Mouse (Mus musculus) heart, postnatal 0 days (tissue): ENCODE results near the gene Cenpu. TPM values are rescaled to one million over a fixed set of nuclear protein-coding genes. Genes with fewer than 3 reads are reported as not detected.

Source experiments
- ATAC-seq: fragments of 200-750 bp; cut with Nextera tagmentation; 2 replicates; pipeline ENCODE4 v1.8.0; 2017; ENCODE audit warnings: low read depth, moderate number of reproducible peaks, moderate library complexity; ENCODE audit not compliant: insufficient read depth
- DNase-seq: peaks from one replicate; pipeline ENCODE4 v3.0.0-alpha.2; 2016; ENCODE audit warnings: low spot score
- H3K27ac ChIP-seq: fragments of 300-500 bp; sonication (generic); 2 replicates; pipeline ENCODE4 v1.5.1; 2014; ENCODE audit warnings: low read depth, mild to moderate bottlenecking
- H3K27me3 ChIP-seq: fragments of 300-500 bp; sonication (generic); 2 replicates; pipeline ENCODE4 v1.6.1; 2014; ENCODE audit warnings: low read length, mixed read lengths; ENCODE audit not compliant: control insufficient read depth, insufficient read depth
- H3K36me3 ChIP-seq: fragments of 300-500 bp; sonication (generic); replicated peaks from 2 replicates; pipeline ENCODE4 v1.6.1; 2014; ENCODE audit warnings: low read length, mixed read lengths; ENCODE audit not compliant: control insufficient read depth, insufficient read depth
- H3K4me1 ChIP-seq: fragments of 300-500 bp; sonication (generic); 2 replicates; pipeline ENCODE4 v1.6.1; 2014; ENCODE audit warnings: antibody characterized with exemption; ENCODE audit not compliant: control insufficient read depth, insufficient read depth
- H3K4me2 ChIP-seq: fragments of 300-500 bp; sonication (generic); 2 replicates; pipeline ENCODE4 v1.6.1; 2014; ENCODE audit warnings: low read depth, mild to moderate bottlenecking, low read length, moderate library complexity
- H3K4me3 ChIP-seq: fragments of 300-500 bp; sonication (generic); 2 replicates; pipeline ENCODE4 v1.5.1; 2014; ENCODE audit warnings: low read depth, low read length
- H3K9ac ChIP-seq: fragments of 300-500 bp; sonication (generic); replicated peaks from 2 replicates; pipeline ENCODE4 v1.6.1; 2014; ENCODE audit warnings: low read depth, low read length, mixed read lengths
- H3K9me3 ChIP-seq: fragments of 300-500 bp; sonication (generic); replicated peaks from 2 replicates; pipeline ENCODE4 v1.6.1; 2016; ENCODE audit warnings: low read length; ENCODE audit not compliant: control insufficient read depth
- CTCF ChIP-seq: IDR thresholded peaks from 2 replicates; pipeline ENCODE4 v1.5.1; 2016; ENCODE audit warnings: antibody characterized with exemption, control low read depth, low read depth
- EP300 ChIP-seq: IDR thresholded peaks from 2 replicates; pipeline ENCODE4 v1.6.1; 2016; ENCODE audit warnings: antibody characterized with exemption, low read depth
- WGBS: fragments of 180-500 bp; shearing (Covaris S2); extraction: QIAGEN DNeasy Blood & Tissue Kit; methylation state at CpG from one replicate; pipeline ENCODE4 v1.1.7; 2014; 5-methylcytosine and 5-hydroxymethylcytosine counted together
- polyA plus RNA-seq: library from polyadenylated mRNA; unstranded; fragments of >200 nt; fragmentation: Nextera tagmentation; extraction: Ambion mirVana; gene quantifications from 2 replicates; pipeline ENCODE4 v1.2.1, GENCODE M21; 2015
- total RNA-seq: library from RNA; depleted of rRNA; stranded (reverse); fragments of >200 nt; gene quantifications from 2 replicates; pipeline ENCODE4 v1.2.3, GENCODE M21; 2014; ENCODE audit warnings: low replicate concordance

Gene Cenpu
- total and polyA plus RNA-seq, 2 experiments from 2014 or later = 1.1 to 5.3 TPM

- Histone ChIP-seq H3K36me3 (no peaks in the 10 kb centered on the region), H3K4me2 (peak overlapping the region; percentile 85; the same call in 1 of the 2 replicates), H3K9me3 (no peaks in the 10 kb centered on the region), H3K4me3 (no peak overlapping the region), H3K27me3 (no peaks in the 10 kb centered on the region), H3K9ac (no peak overlapping the region), H3K27ac (no peak overlapping the region), H3K4me1 (peaks cover 20% of the 10 kb centered on the region)
- ATAC-seq = no peak
- DNase-seq = no peak
- 63% methylated on average over 8 of the region's 8 CpGs for WGBS
- TF ChIP-seq CTCF (no peak), EP300 (no peak)
Measured at GRCm38 (mm10) chr8:46615936-46616335, 64.1 kb downstream of the Cenpu start.

- peak within 1 kb of the TSS; percentile 82 for H3K27ac ChIP-seq
- H3K36me3 ChIP-seq = no peaks in the 10 kb centered on the region
- H3K4me1 ChIP-seq = peaks cover 20% of the 10 kb centered on the region
- peak within 1 kb of the TSS; percentile 74 for H3K9ac ChIP-seq
- TF ChIP-seq CTCF (no peak), EP300 (no peak)
- peak; percentile 95 for DNase-seq
- H3K9me3 ChIP-seq = no peaks in the 10 kb centered on the region
- no peaks in the 10 kb centered on the region for H3K27me3 ChIP-seq
- peak within 1 kb of the TSS; percentile 85 for H3K4me2 ChIP-seq
- H3K4me3 ChIP-seq = peak within 1 kb of the TSS; percentile 73
- WGBS = under 1% methylated on average over 54 of the region's 54 CpGs
- peak; percentile 97 for ATAC-seq
Measured at GRCm38 (mm10) chr8:46616879-46617689, 65.3 kb downstream of the Cenpu start, which contains the start of the genes Primpol and Casp3. Gene Primpol, minus strand, starts transcription at chr8:46617212. Gene Casp3, plus strand, starts transcription at chr8:46617291.

DNA sequence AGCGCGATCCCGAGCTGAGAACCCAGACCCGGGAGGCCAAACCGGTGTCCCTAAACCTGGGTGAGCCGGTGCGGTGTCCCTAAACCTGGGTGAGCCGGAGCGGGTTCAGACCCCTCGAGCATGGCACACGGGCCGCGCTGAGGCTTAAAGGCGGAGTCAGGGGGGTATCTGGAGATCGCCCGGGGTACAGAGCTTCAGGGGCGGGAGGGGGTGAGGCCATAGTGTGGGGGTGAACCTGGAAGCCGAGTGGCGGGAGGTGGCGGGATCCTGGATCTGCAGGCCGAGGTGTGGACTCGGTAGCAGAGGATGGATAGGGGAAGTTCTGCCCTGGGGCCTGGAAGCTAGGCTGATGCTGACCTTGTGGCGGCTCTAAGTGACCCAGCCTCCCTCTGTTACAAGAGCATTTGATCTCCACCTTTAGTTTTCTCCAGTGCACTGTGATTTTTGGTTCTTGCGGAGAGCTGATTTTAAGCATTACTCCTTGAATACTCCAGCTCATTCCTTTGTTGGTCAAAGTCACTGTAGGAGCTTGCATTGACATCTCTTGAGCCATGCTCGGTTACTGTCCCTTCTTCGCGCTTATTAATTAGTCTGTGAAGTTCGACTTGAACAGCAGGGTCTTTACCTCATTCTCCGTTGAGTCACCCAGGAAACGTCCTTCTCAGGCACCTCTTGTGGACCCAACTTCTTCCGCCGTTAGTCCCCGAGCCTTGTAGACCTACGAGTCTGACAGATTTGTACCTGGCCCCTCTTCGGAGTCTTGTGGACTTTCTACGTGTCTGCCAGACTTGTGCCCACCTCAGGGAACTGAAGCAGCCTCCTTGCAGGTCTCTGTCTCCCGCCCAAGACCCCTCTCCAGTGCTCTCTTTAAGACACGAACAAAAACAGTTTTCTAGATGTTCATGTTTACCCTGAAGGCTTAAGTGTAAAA, 66.1 kb downstream of the Cenpu start:
- no peak for TF ChIP-seq CTCF
- TF ChIP-seq EP300 = no peak
- H3K4me3 ChIP-seq = peak overlapping the region; percentile 73
- under 1% methylated on average over 38 of the region's 38 CpGs for WGBS

GRCm38 (mm10) chr8:46618639-46619320, 67.0 kb downstream of the Cenpu start:
- TF ChIP-seq EP300 (no peak), CTCF (no peak)
- WGBS = 18% methylated on average over 10 of the region's 10 CpGs
- Histone ChIP-seq H3K4me1 (peaks cover 20% of the 10 kb centered on the region), H3K27ac (peak overlapping the region; percentile 82; the same call in 1 of the 2 replicates), H3K4me2 (peak overlapping the region; percentile 85), H3K4me3 (peak overlapping the region; percentile 73), H3K9ac (peak overlapping the region; percentile 74), H3K9me3 (no peaks in the 10 kb centered on the region), H3K27me3 (no peaks in the 10 kb centered on the region), H3K36me3 (no peaks in the 10 kb centered on the region)
- ATAC-seq = no peak
- no peak for DNase-seq

More for the DNA sequence above, 66.1 kb downstream of the Cenpu start:
- DNase-seq (peak; percentile 34), ATAC-seq (peak; percentile 15)
- H3K4me2 ChIP-seq = peak overlapping the region; percentile 85
- no peaks in the 10 kb centered on the region for H3K27me3 ChIP-seq
- peak overlapping the region; percentile 82 for H3K27ac ChIP-seq
- H3K4me1 ChIP-seq = peaks cover 20% of the 10 kb centered on the region
- no peaks in the 10 kb centered on the region for H3K36me3 ChIP-seq
- peak overlapping the region; percentile 74 for H3K9ac ChIP-seq
- no peaks in the 10 kb centered on the region for H3K9me3 ChIP-seq
